Mouse (Mus musculus): Measurements from ENCODE around the gene Wrnip1. TPM values are rescaled to one million over a fixed set of nuclear protein-coding genes. Genes with fewer than 3 reads are reported as not detected.

Gene Wrnip1
- polyA plus RNA-seq, 1 experiment, result 38.2 TPM

DNA sequence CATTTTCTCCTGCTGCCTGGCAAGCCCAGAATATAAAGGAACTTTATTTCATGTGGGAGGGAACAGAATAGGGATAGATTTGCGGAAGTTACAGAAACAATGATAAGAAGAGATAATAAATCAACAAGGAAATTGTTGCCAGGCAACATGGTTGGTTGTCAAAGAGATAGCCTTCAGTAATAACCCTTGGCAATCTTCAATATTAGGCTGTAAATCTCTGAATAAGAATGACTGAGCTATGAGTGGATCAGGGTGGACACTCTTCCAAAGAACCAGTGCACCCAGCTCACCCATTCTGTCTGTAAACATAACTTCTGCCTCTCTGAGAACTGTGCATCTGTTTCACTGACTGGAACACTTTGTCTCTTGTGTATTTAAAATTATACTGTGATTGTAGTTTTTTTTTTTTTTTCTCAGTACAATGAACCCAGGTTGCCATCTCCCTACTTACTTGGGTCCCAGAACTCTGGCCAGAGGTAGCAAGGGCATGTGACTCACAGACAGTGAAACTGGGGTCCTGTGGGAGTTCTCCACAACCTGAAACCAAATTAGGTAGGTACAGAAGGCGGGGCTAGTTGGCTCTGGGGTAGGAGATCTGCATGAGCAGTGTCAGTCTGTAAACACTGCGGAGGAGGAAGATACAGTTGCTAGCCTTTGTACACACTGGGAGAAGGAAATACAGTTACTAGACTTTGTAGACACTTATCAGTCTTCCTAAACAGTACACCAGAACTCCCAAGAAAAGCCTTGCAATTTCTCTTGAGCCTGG, 29.9 kb downstream of the Wrnip1 start:
- TF ChIP-seq GATA1 (IDR thresholded peaks at IDR 0.05; ENCODE audit: low read length), result no peak

DNA sequence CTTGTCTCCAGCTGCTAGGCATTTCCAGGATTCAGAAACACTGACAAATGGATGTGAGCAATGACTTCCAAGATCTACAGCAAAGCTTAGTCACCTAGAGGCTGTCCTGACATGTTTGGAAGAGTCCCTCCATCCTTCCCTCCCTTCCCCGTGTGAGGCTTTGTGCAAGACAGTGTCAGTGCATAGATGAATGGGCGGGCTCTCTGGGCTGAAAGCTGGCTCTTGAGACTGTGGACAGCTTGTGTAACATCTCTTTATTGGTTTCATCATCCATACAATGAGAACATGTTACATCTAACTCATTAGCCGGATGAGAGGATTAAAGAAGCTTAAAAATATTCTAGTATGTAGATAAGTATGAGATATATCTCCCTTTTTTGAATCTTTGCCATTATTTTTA, 30.9 kb downstream of the Wrnip1 start:
- TF ChIP-seq GATA1 (IDR thresholded peaks at IDR 0.05; ENCODE audit: low read length), result no peak

DNA sequence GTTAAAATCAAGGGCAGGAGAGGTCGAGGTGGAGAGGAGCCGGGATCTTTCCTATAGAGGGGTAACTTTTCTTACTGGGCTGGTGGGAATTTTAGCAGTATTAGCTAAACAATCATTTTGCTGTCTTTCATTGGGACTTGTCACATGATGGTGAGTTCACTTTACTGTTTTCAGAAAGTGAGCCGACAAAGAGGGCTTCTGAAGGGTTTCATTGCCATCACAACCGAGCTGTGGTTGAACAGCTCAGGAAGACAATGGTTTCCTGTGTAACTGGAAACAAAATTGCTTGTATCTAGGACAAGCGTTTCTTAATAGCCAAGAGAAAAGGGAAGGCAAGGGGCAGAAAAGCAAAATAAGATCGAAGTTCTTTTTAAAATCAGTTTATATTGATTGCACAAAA, 31.4 kb downstream of the Wrnip1 start:
- no peak for TF ChIP-seq GATA1 (IDR thresholded peaks at IDR 0.05; ENCODE audit: low read length)

DNA sequence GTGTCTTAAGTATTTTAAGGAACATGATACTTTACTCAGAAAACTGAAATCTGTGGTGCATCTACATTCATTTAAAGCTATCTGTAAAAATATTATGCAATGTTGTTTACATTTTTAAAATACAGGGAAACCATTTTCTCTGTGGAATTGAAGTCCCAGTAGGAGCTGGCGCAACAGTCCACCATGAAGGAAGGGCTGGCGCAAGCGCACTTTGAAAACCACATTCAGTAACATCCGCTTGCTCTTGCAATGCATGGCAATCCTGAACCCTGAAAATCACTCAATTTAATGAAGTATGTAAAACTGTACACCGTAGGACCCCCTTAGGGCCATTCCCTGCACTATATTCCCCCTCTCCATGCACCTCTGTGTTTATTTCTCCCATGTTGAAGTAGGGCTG, 32.7 kb downstream of the Wrnip1 start:
- TF ChIP-seq GATA1 (IDR thresholded peaks at IDR 0.05; ENCODE audit: low read length), result no peak

DNA sequence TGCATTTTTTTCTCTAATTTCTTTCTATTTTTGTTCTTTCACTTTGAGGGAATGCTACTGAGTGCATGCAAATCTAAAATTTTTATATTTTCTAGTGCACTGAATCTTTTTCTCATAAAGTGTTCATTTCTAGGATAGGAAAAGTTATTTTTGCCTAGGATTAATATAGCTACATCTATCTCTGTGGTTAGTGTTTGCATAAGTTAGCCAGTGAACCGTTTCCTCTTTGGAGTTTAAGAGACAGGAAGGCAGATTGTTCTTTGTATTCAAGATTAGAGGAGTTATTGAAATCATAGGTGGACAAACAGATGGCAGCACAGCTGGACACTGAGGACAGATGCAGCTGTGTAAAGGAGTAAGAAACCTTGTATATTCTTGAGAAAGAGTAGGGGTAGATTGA, 37.5 kb downstream of the Wrnip1 start:
- no peak for TF ChIP-seq GATA1 (IDR thresholded peaks at IDR 0.05; ENCODE audit: low read length)

DNA sequence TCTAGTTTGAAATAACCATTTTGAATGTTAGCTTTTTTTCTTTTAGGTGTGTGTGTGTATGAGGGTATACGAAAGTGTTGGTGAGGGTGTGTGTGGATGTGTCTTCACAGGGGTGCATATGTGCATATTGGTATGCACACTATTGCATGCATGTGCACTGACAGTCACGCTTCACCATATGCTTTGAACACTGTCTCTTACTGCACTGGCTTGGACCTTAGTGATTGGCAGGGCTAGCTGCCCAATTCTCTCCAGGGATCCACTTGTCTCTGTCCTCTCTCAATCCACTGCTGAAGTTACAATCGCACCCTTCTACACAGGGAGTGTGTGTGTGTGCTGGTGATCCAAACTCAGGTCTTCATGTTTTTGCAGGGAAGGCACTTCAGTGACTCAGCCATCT, 39.5 kb downstream of the Wrnip1 start:
- no peak for TF ChIP-seq GATA1 (IDR thresholded peaks at IDR 0.05; ENCODE audit: low read length)

DNA sequence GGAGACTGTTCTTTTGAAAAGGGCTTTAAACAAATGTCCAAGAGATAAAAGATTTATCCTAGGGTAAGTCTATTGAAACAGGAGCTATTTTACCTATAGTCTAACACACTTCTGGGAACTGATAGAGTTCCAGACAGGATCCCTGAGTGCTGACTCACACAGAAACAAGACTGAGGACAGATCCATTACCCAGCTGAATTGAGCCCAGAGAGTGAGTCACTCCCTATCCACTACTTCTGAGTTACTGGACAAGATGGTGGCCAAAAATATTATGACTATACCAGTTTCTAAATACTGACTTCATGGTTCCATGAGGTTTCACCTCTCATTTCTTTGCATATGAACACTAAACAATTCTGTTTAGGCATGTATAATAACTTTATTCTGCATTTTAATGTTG, 44.4 kb downstream of the Wrnip1 start:
- TF ChIP-seq GATA1 (IDR thresholded peaks at IDR 0.05; ENCODE audit: low read length), result no peak

DNA sequence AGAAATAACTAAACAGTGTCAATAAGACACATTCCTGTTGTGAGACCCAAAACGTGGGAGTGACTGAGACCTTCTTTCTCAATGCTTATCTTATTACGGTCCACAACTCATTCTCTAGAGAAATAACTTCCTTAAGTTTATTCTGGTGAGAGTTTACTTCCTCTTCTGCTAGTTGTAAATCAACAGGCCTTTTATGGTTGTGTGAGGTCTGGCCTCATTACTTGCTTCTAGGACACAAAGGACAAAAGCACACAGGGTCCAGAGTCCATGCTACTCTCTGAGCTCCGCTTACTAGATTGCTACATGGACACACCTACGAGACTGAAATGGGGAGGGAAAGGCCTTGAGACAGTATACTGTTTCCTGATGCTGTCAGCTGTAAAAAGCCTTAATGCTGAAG, 47.3 kb downstream of the Wrnip1 start:
- TF ChIP-seq GATA1 (IDR thresholded peaks at IDR 0.05; ENCODE audit: low read length), result no peak

DNA sequence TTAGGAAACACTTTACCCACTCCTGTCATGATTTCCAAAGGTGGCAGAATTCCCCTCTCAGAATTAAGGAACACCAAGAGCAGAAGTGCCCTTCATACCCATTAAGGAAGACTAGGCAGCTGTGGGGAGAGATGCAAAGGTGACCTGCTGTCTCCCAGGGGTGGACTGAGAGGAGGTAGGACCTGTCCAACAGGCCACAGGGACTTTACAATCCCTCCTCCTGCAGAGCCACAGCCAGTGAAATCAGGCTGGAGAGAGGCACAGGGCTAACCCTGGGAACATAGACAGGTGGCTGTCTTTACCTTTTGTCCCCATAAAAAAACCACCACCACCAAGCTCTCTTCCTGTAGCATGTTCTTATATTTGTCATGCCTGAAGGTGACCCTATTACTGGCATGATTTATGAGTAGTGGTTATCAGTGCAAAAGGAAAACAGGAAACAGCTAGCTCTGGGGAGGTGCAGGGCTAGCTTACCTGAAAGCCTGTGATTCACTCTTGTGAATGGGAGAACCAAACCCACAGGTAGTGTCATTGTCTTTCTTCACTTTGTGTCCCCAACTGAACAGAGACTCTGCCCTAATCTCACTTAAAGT, 47.8 kb downstream of the Wrnip1 start:
- TF ChIP-seq GATA1 (IDR thresholded peaks at IDR 0.05; ENCODE audit: low read length), result no peak

DNA sequence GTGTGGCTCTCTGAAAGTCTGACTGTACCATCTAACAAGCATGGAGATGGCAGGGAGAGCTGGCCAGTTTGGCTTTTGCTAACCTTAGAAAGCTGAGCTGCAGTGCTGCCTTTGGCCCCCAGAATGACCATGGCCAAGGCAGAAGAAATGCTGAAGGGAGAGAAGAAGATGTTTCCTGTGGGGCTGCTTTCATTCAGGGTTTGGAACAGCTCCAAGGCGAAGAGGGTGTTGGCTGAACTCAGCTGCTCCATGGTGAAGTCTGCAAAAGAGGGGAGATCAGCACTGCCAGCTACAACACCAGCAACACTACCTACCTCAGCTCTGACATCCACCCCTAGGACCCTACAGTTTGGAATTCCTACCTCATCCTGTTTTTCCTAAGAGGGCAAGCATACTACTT, 48.3 kb downstream of the Wrnip1 start:
- TF ChIP-seq GATA1 (IDR thresholded peaks at IDR 0.05; ENCODE audit: low read length), result no peak

DNA sequence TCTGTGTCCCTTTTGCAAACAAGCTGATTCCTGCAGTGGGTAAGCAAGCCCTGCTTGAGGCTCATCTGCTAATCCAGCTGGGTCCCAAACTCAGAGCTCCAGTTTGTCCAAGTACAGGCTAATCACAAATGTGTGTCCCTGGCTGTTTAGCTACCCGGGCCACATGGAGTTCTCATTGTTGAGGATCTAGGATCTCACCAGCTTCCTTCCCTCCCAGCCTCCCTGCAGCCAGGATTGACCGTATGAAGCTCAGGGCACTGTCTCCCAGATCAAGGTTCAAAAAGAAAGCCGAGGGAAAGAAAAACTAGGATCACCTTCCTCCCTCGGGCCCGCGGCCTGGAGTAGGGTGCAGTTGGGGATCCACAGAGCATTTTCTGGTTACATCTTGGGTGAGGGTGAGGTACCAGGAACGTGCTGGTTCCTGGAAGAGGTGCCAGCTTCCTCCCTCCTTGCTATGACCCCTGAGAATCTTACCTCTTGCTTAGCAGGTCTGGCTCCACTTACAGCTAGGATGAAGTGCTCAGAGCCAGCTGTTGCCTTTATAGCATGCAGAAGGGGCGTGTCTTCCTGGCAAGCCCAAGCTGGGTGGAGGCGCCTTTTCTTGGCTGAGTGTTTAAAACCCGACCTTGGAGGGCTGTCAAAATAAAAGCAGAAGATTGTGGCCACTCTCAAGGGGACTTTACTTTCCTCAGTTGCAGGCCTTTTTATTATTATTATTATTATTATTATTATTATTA, 49.0 kb downstream of the Wrnip1 start, which contains the start of gene Serpinb1a:
Serpinb1a (minus strand) TSS at position 518 of the 737 bp plus-strand sequence.
- no peak for TF ChIP-seq GATA1 (IDR thresholded peaks at IDR 0.05; ENCODE audit: low read length)

DNA sequence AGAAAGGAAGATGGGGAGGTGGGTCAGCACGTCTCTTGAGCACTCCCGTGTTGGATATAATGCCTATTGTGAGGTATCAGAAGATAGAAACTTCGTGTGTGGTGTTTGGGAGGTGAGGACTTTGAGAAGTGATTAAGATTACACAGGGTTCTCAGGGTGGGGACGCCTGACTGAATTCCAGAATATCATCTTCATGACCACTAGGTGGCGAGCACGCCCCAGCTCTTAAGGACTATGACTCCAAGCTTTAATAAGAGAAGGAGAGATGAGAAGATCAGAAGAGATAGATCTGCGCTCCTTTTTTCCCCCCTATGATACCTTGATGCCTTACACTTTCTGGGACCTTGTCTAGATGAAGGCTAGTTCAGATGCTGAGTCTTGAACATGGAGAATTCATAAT, 50.1 kb downstream of the Wrnip1 start:
- no peak for TF ChIP-seq GATA1 (IDR thresholded peaks at IDR 0.05; ENCODE audit: low read length)

DNA sequence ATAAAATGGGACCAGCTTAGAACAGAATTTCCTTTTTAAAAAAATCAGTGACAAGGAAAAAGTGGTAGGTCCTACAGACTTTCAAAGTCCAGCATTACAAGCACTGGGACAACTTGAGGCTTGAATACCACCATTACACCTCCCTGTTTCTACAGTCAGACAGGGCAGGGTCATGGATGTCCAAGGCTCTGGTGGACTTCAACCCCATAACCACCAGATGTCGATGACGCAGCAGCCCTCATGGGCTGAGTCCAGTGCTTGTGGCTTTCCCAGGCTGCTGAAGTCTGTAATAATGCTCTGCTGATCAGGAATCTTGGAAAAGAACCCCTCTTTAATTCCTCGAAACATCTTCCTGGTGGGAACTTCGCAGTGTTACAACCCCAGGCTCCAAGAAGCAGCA, 50.7 kb downstream of the Wrnip1 start:
- no peak for TF ChIP-seq GATA1 (IDR thresholded peaks at IDR 0.05; ENCODE audit: low read length)

DNA sequence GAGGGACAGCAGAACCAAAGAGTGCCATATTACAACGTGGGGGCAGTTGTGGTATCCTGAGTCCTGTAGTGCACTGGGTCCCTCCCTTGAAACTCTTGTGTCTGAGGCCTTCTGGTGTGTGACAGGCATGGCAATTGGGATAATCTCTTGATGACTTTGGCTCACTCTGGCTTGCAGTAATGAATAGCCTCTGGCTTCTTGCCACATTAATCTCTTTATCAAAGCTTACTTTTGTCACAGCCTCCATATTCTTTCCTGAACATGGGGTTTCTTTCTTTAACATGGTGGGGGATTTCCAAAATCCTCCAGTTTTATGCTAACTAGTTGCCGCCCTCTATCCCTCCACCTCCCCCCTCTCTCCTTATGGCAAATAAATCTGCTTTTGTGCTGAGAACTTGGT, 51.2 kb downstream of the Wrnip1 start:
- no peak for TF ChIP-seq GATA1 (IDR thresholded peaks at IDR 0.05; ENCODE audit: low read length)

DNA sequence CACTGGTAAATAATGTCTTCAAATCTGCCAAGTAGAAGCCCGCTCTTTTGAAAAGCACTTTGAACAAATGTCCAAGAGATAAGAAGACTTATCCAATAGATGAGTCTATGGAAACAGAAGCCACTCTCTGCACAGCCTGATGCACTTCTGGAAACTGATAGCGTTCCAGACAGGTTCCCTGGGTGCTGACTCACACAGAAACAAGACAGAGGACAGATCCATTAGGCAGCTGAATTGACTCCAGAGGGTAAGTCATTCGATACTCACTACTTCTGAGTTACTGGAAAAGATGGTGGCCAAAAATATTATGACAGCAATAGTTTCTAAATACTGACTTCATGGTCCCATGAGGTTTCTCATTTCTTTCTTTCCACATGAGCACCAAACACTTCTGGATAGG, 59.0 kb downstream of the Wrnip1 start:
- no peak for TF ChIP-seq GATA1 (IDR thresholded peaks at IDR 0.05; ENCODE audit: low read length)

DNA sequence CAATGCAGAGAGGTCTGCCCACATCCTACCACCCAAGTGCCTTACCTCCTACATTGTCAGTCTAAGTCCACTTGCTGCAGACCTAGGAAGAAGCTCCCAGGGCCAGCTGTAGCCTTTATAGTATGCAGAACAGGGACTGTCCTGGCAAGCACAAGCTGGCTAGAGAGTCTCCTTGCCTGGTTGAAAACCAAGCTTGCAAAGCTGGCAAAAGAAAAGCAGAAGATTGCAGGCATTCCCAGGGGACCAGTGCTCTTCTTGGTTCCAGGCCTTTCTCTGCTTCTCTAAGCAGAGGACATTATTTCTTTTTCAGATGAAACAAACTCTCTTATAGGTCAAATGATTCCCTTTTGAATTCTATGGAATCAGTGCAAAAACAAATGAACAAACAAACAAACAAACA, 61.6 kb downstream of the Wrnip1 start:
- TF ChIP-seq GATA1 (IDR thresholded peaks at IDR 0.05; ENCODE audit: low read length), result no peak

DNA sequence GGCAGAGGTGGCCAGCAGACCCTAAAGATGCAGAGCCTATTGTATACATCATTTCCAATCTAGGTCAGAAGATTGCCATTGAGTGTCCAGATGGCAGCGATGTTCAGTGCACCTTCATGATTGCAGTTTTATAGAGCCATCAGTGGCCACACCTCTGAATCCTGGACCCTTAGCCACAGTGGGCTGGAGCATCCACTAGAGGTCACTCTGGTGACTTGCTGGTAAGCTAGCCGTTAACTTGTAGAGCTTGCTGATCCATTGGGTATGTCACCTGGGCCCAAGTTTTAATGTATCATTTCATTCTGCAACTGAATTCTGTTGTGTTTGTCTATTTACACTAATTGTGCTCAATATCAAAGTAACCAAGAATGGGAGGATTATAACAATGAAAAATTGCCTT, 63.8 kb downstream of the Wrnip1 start:
- TF ChIP-seq GATA1 (IDR thresholded peaks at IDR 0.05; ENCODE audit: low read length), result no peak
